Mouse (Mus musculus): Measurements from ENCODE around the gene Kat2a.

- TF ChIP-seq CTCF (IDR thresholded peaks at IDR 0.05; ENCODE audit: low read depth, low read length) (no peak), POLR2AphosphoS5 (IDR thresholded peaks at IDR 0.05; ENCODE audit: insufficient replicate concordance, low read depth, low read length) (no peak), GATA1 (IDR thresholded peaks at IDR 0.05; ENCODE audit: borderline replicate concordance, low read length) (no peak)
Observed at GRCm38 (mm10) chr11:100750127-100750526, 37.9 kb upstream of the Kat2a start.
